Mouse (Mus musculus): Measurements from ENCODE around the gene Bglap.

Gene Bglap

GRCm38 (mm10) chr3:88350732-88351131 is 33.5 kb downstream of the Bglap start:
- in situ Hi-C loops (cut with MboI), result no loop called here

GRCm38 (mm10) chr3:88339006-88339405 is 45.3 kb downstream of the Bglap start:
- in situ Hi-C loops (cut with MboI), result no loop called here

- in situ Hi-C loops (cut with MboI), result no loop called here
Observed at GRCm38 (mm10) chr3:88338316-88338715, 45.9 kb downstream of the Bglap start.

DNA sequence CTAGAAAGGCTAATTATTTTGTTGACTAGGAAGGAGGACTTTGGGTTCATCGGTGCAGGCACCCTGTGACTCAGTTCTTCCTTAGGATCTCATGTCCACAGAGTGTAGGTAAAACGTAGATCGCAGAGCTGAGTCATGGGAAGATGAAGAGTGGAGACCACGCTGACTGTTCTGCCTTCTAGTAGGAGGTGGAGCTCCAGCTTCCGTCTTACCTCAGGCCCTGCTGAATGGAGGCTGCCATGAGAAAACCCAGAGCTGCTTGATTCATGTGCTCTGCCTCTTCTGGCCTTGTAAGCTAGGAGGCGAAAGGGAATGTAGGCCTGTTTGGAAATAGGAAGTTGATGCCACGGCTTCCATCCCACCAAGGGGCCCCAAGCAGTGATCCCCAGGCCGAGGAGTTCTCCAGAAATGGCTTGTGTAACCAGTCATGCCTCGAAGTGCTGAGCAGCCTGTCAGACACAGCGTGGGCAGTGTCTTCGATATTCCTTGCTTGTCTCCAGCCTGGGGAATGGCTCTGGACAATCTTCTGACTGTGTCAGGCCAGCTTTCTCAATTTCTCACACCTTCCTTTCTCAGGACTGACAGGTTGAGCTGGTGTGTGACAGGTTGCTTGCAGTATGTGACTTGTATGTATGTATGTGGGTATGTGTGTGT is 46.8 kb downstream of the Bglap start:
- in situ Hi-C loops (cut with MboI), result no loop called here

DNA sequence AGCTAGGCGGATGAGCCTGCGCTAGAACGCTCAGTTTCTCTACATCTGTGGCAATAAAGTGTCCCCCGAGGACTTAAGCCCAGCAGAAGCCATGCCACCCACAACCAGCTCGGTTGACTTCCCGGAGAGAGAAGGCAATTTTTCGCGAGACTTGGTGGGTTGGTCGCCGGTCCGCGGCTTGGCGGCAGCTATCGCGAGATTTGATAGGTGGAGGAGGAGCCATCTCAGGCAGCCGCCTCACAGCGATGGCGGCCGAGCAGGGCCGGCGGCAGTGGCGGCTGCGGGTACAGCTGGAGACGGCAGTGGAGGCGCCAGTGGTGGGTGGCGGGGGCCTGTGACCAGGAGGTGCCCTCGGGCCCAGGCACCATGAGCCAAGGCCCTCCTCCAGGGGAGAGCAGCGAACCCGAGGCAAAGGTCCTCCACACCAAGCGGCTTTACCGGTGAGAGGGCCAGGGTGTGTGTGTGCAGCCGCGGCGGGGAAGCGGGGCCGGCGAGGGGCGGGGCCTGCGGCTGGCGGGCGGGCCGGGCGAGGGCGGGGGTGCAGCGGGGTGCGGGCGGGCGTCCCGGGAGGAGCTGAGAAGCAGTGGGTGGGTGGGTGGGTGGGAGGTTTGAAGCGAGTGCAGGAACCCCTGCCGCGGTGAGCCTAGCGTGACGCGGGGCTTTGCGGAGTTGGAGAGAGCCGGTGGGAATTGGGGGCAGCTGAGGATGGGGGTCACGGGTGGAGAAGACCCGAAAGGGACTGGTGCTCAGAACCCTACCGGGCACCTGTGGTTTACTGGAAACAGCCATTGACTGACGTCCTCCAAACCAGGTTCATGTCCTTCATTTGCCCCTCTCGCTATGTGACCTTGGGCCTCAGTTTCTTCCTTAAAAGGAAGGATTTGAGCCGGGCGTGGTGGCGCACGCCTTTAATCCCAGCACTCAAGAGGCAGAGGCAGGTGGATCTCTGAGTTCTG is 47.9 kb downstream of the Bglap start, which contains the start of the genes Tmem79 and Smg5:
Gene Tmem79, minus strand, starts transcription at position 91 of the 956 bp plus-strand sequence.
Gene Smg5, plus strand, starts transcription at position 203 of the 956 bp plus-strand sequence.
- in situ Hi-C loops (cut with MboI), result no loop called here

GRCm38 (mm10) chr3:88335436-88336053 is 48.7 kb downstream of the Bglap start:
- in situ Hi-C loops (cut with MboI), result no loop called here

- in situ Hi-C loops (cut with MboI), result no loop called here
Observed at GRCm38 (mm10) chr3:88334902-88335435, 49.3 kb downstream of the Bglap start.

DNA sequence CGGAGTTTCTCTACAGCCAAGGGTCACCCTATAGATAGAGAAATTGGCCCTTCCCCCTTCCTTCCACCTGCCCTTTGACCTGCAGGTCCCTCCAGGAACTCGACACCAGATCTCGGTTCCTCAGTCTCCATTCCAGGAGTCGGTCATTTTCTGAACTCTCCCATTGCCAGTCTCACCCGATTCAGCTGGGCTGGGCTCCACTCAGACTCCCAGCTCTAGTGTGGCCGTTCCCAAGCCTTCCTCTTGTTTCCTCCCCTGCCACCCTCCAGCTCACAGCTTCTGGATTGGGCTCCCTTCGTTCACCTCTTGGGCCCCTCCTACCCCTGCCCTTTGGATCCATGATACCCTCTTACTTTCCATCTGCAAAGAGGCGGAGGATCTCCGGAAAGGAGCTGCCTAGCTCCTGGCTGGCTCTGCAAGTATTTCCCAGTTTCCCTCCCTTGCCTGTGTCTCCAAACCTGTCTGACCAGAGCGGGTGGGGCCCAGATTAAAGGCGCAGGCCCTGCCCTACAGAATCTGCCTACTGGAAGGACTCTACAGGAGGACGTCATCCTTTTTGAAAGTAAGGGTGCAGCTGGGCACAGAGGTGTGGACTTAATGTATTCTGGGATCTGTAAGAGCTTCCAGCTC is 50.1 kb downstream of the Bglap start:
- in situ Hi-C loops (cut with MboI), result no loop called here

Measured in mature B cell (primary cell).